Mouse (Mus musculus) kidney, adult 2 months (tissue): ENCODE results near the gene Msln.

Source experiments
- CTCF ChIP-seq: fragments of 200-500 bp; conservative IDR thresholded peaks from 2 replicates; pipeline ENCODE4 v1.5.1; 2011; ENCODE audit warnings: low read depth, mild to moderate bottlenecking, control low read depth, low read length, moderate library complexity, mixed read lengths; ENCODE audit not compliant: insufficient read depth, insufficient read length
- POLR2A ChIP-seq: fragments of 200-500 bp; IDR thresholded peaks from one replicate; pipeline ENCODE4 v1.6.1; 2011; ENCODE audit warnings: low read depth, low read length, control low read depth

DNA sequence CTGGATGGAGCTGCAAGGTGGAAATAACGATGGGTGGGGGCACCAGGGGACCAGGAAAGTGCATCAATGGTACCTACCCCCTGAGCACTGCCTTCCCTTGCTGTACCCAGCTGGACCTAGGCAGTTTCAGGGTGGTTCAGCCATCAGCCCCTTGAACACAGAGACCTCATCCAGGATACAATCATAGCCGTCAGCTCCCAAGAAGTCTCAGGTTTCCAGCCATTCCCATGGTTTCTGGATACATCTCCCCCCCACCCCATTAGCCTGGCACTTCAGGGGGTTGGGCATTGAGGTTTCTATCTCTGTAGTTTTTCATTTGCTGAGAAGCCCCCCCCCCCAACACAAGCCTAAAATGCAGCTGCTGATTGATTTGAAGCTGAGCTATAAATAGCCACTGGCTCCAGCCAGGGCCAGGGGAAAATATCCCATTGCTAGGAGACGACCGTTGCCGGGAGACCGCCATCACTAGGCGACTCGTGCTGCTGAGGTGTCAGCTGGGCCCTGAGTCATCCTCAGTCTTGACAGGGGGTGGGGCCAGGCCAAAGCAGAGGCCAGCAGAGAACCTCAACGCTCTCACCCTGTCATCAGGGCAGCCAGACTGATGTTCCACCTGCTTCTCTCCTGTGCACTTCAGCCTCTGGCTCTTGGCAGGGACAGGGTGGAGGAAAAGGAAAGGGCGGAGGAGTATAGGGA is 48.8 kb upstream of the Msln start:
- no peak for TF ChIP-seq POLR2A
- no peak for TF ChIP-seq CTCF
